Mouse (Mus musculus) heart, adult 2 months (tissue): ENCODE data around the gene Trmt1.

Experiments used
- CTCF ChIP-seq: fragments of 200-600 bp; IDR thresholded peaks from 2 replicates; pipeline ENCODE4 v1.8.1; 2022; ENCODE audit warnings: antibody characterized with exemption, mild to moderate bottlenecking, moderate library complexity
- EP300 ChIP-seq: fragments of 200-500 bp; IDR thresholded peaks from 2 replicates; pipeline ENCODE4 v1.6.1; 2011; ENCODE audit warnings: low read depth, low read length, control low read depth; ENCODE audit not compliant: insufficient read depth

DNA sequence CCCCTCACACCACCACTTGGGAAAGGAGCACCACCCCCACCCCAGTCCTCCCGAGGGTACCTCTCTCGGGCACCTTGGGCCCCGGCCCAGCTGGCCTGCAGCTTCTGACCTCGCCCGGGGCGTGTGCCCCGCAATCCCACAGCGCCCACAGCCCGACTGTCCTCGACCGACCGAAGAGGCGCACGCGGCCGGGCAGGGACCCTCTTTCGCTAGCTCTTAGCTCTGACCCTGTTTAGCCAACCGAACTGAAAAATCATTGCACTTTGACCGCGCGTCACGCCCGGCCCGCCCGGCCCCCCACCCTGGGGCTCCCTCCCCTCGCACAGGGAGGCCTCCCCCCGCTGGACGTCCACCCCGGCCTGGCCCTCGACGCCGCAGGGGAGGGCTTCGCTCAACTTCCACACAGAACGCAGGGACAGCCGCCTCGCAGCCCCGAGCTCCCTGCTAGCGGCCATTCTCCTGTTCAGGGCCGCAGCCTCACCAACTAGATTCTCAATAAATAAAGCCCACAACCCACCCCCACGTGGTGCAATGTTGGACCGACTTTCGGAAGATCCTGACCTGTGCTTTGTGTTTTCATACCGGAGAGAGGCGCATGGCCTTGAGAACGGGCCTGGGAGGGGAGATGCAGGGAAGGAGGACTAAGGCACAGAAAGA is 20.6 kb downstream of the Trmt1 start:
- TF ChIP-seq EP300 (no peak), CTCF (no peak)
